Mouse (Mus musculus): ENCODE data around the gene Uba1. TPM values are rescaled to one million over a fixed set of nuclear protein-coding genes. Genes with fewer than 3 reads are reported as not detected.
"Not testable (repeated sequence)": the region's sequence is repeated elsewhere in the genome, so short reads cannot be mapped to it uniquely, and the experiment has no call there.

The Uba1 gene
- total RNA-seq, 4 experiments from 2014 or later = 143 to 161 (median 149) TPM

GRCm38 (mm10) chrX:20705083-20705402 lies 46.9 kb downstream of the Uba1 start:
- no peak for DNase-seq (ENCODE audit: low spot score in 2 of 2)

- no peak for DNase-seq (ENCODE audit: low spot score in 2 of 2)
Observed at GRCm38 (mm10) chrX:20728681-20729080, 70.6 kb downstream of the Uba1 start.

- not testable (repeated sequence) for DNase-seq (ENCODE audit: low spot score in 2 of 2)
Observed at GRCm38 (mm10) chrX:20730048-20730447, 71.9 kb downstream of the Uba1 start.

Other genes with a start within 250 kb of the Uba1 start
- under 1 TPM; 0.27 to 0.58 (median 0.44) TPM for gene Jade3, start 232.6 kb upstream of the Uba1 start, total RNA-seq (2022)
- under 1 TPM in 1 of 4 experiments, not detected in 3; 0.46 TPM for gene Rgn, start 108.5 kb upstream of the Uba1 start, total RNA-seq (2022)
- gene Rbm10, start 40.8 kb upstream of the Uba1 start, total RNA-seq (2022) = 10 to 100 TPM in 1 of 4 experiments, 1 to 10 TPM in 3; 8.4 to 10.3 (median 9.2) TPM
- gene Ndufb11, start 40.7 kb upstream of the Uba1 start, total RNA-seq (2022) = 100 to 1,000 TPM; 396 to 439 (median 407) TPM
- gene Cdk16, start 29.6 kb downstream of the Uba1 start, total RNA-seq (2022) = 100 to 1,000 TPM; 105 to 130 (median 120) TPM
- 1 to 10 TPM; 1.7 to 2.3 (median 2.1) TPM for gene Usp11, start 45.6 kb downstream of the Uba1 start, total RNA-seq (2022)
- gene Araf, start 139.5 kb downstream of the Uba1 start, total RNA-seq (2022) = 100 to 1,000 TPM; 102 to 107 (median 105) TPM
- gene Timp1, start 211.8 kb downstream of the Uba1 start, total RNA-seq (2022) = under 1 TPM in 3 of 4 experiments, not detected in 1; 0.36 to 0.99 (median 0.59) TPM

All from gastrocnemius, adult 8-10 months (tissue).